Mouse (Mus musculus) CD4-positive, CD25-positive, alpha-beta regulatory T cell, adult 4 months (primary cell): ENCODE measurements around the gene Pde1c. TPM values are rescaled to one million over a fixed set of nuclear protein-coding genes. Genes with fewer than 3 reads are reported as not detected.

ENCODE experiments used
- ATAC-seq: one replicate; pipeline ENCODE4 v1.8.0; 2017
- polyA plus RNA-seq, 2 experiments: library from polyadenylated mRNA; unstranded; fragments of 100-300 nt; shearing (Covaris generic); gene quantifications; one replicate each; pipeline ENCODE4 v1.2.1; 2017

The Pde1c gene
- polyA plus RNA-seq, 2 experiments from 2014 or later, result 0.09 TPM; not detected in 1

- no peak for ATAC-seq
Measured at GRCm38 (mm10) chr6:56441501-56441900, 127.4 kb downstream of the Pde1c start.

DNA sequence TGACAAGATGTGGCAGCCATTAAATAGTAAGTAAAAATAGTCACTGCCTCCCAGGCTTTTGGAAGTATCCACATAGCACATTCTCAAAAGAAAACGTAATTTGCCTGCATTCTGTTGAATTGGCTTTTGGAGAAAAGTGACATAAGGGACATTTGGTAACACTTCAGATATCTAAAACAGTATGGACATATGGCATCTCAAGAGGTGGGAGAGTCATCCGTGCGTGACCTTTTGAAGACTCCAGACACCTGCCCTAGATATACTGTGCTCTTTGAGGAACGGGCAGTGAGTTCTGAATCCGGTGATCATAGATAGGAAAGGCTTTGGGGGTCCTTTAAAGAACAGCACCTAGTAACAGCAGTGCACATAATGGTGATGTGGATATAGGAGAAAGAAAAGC is 143.1 kb downstream of the Pde1c start:
- no peak for ATAC-seq

- no peak for ATAC-seq
Measured at GRCm38 (mm10) chr6:56422866-56423265, 146.0 kb downstream of the Pde1c start.

GRCm38 (mm10) chr6:56416191-56416590 is 152.7 kb downstream of the Pde1c start:
- no peak for ATAC-seq

- ATAC-seq, result no peak
Measured at GRCm38 (mm10) chr6:56389178-56389577, 179.7 kb downstream of the Pde1c start.

GRCm38 (mm10) chr6:56376359-56376758 is 192.5 kb downstream of the Pde1c start:
- ATAC-seq, result no peak

GRCm38 (mm10) chr6:56374180-56374579 is 194.7 kb downstream of the Pde1c start:
- no peak for ATAC-seq

GRCm38 (mm10) chr6:56373753-56374152 is 195.2 kb downstream of the Pde1c start:
- no peak for ATAC-seq

GRCm38 (mm10) chr6:56373046-56373751 is 195.7 kb downstream of the Pde1c start:
- ATAC-seq, result no peak

GRCm38 (mm10) chr6:56369462-56369861 is 199.4 kb downstream of the Pde1c start:
- no peak for ATAC-seq

DNA sequence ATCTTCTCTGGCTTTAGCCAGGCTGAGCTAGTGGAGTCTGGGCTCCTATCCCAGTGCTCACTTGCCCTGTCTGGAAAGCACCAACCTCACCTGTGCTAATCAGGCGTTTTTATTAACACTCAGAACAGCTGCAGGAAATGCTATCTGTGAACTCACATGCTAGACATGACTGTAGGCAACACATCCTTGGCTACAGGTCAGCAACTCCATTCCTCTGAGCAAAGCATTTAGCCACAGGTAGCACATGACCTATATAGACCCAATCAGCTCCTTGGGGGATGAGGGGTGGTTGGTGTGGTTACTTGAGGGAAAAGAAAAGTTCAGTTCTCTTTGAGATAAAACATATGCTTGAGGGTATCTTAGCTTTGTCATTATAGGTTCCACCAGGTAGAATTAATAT is 200.8 kb downstream of the Pde1c start:
- ATAC-seq, result no peak

DNA sequence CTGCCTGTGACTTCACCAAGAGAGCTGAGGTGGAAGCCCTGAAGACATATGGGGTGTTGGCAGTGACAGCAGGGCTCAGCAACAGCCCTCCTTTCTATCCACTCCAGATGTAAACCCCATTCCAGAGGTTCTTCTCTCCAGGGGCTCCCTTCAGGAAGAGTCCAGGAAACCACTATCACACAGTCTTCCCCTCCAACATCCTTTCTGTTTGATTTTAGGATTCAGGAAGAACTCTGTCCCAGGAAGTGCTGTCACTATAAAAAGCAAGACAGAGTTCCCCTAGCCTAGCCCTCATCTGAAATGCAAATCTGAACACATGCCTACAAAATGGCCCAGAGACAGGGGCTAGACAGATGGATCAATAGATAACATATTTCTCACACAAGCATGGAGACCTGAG is 201.6 kb downstream of the Pde1c start:
- no peak for ATAC-seq

- ATAC-seq, result no peak
Measured at GRCm38 (mm10) chr6:56362650-56363049, 206.3 kb downstream of the Pde1c start.

DNA sequence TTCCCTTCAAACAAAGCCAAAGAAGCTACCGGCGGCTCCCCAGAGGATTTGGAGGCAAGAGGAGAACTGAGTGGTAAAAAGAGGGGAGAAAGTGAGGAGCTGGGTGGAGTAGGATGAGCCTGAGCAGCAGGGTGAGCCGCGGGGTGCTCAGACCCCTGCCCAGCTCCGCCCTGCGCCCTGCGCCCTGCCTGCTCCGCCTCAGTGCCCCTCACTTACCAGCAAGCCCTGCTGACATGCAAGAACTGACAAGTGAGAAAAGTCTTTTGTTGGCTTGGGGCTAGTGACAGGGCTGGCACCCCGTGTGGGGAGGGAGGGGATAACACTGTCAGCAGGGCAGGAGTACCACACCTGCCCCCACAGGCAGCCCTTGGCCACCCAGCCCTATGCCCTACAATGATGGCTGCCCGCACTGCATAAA is 206.8 kb downstream of the Pde1c start:
- ATAC-seq, result no peak

DNA sequence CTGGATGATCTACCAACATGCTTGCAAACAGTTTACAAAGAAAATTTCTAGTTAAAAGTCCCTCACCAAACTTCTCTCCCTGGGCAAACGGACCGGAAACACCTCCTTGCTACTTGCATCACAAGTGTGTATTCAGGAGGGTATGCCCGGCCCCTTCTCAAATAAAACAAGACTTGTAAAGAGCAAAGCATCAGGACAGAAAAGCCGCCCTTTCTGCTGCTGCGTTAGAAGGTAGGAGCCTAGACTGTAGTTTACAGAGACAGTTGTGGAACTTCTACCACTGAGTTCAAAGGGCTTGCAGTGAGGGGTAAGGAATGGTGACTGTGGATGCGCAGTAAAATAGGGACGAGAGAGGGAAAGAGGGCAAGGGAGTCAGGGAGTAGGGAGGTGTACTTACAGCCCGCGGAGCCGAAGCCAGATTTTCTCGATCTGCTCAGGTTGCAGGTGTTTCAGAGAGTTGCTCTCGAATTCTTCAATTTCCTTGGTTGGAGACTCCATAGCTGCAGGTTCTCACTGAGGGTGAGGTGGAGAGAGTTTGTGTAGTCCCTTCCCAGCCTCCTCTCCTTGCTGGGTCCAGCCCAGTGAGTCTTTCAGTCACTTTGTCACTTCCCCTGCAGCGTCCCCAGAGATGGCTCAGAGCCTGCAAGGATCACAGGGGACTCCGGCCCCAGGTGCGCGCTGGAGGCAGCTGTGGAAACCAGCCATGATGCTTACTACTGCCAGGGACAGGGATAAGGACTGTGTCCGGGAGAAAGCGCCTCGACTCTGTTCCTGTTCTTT is 207.4 kb downstream of the Pde1c start:
- no peak for ATAC-seq

DNA sequence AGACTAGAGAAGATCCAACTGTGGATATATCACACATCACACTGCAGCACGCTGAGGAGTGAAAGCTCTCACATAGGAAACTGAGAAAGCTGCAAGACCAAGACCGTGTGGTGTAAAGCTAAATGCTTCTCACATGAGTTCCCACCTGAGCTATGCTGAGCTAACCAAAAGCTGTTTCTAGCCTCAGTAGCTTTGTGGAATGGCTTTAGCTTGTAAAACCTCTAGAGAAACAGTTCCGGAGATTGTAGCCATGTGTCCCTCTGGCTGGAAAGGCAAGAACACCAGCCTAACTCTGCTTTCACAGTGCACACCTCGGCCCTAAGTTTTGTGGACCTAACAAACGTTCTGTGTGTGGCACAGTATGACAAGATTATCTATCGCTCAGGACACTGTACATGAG is 208.8 kb downstream of the Pde1c start:
- no peak for ATAC-seq

GRCm38 (mm10) chr6:56359126-56359525 is 209.8 kb downstream of the Pde1c start:
- ATAC-seq, result no peak

DNA sequence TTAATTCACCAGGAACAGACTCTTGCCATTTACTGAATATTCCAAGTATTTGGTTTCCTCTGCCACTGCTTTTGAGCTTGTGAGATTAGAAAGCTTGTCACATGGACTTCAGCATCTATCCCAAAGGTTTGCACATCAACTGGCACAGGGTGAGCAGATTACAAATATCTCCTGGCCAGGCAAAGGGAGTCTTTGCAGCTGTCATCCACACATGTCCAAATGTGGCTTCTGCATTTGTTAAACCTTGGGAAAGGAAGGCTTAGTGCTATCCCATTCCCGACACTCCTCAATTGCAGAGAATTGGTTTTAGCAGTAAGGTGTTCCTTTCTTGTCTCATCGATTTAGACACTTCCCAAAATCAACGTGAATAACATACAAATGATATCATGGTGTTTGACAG is 221.7 kb downstream of the Pde1c start:
- ATAC-seq, result no peak

DNA sequence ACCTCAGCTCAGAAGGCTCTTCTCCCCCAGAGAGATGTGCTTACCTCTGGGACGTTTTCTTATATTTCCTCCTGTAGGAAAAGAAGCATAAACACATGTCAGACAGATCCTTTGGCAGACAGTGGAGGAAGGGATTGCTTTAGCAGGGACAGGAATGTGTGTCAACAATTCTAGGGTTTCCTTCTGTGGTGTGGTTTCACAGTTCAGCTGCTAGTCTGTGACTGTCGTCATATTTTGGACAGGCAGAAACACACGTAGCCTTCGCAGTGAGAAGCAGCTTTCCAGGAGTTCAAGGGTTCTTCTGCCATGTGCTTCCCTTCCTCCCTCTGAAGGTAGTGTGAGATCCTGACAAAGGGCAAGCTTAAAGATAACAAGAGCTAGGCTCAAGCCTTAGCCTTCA is 223.8 kb downstream of the Pde1c start:
- no peak for ATAC-seq

GRCm38 (mm10) chr6:56342005-56342404 is 226.9 kb downstream of the Pde1c start:
- ATAC-seq, result no peak

DNA sequence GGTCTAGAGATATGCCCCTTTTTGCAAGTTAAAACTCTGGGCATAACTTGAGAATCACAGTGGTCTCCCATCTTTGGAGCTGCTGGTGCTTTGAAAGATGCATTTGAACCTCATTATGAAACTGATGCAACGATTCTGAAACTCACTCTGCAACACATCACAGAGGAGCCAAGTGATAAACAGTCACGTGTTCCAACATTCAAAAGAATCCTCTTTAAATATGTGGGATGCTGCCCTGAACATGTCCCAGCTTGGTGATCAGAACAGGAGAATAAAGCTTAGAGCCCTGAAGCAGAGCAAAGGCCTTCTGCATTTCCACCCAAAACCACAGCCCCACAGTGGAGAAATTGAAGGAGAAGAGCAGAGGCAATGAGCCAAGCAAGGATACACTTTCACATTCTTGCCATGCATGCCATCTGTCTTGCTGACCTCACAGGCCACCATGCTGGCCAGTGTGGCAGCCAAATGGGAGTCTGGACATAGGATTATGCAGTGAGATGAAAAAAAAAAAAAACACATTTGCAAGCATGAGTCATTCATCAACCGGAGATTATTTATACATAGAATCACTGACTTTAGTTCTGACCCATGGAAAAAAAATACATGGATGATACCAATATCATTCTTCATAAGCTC is 233.0 kb downstream of the Pde1c start:
- no peak for ATAC-seq

- ATAC-seq, result no peak
Measured at GRCm38 (mm10) chr6:56332149-56332548, 236.8 kb downstream of the Pde1c start.

DNA sequence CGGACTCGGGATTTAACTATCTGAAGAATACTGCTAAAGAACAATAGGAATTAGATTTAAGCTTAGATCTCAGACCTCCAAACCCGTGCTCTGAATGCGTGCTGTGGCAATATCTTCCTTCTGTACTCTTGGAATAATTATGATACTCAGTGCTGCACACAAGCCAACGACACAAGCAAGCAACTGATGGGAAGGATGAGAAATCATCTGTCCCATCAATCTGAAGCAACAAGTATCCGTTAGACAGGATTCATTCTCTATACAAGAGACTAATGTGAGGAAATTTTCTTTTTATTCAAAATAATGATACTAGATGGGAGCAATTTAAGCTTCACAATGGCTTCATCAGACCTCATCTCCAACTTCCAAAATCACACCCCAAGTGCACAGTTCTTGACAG is 237.5 kb downstream of the Pde1c start:
- ATAC-seq, result no peak

DNA sequence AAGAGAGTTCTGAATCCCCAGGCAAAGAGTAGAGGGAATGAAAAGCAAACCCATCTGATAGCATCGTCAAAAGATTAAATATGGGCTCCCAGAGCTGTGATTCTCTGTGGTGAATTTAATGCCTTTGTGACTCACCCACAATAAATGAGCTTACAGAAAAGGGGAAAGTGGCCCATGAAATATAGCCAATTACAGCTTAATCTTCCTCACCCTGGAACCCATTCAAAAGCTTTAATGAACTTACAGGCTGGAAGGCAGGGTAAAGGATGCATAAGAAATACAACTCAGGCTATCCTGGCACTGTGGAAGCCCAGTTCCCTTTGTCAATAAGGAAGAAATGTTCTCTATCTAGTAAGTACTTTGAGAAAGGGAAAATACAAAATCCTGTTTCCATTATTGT is 240.8 kb downstream of the Pde1c start:
- no peak for ATAC-seq
